Mouse (Mus musculus) testis, adult 2 months (tissue): ENCODE measurements around the gene Mymk.

Experiments
- CTCF ChIP-seq: fragments of 200-500 bp; IDR thresholded peaks from 2 replicates; pipeline ENCODE4 v1.5.1; 2012; ENCODE audit warnings: low read depth, mild to moderate bottlenecking, inconsistent platforms, low read length, moderate library complexity; ENCODE audit not compliant: control insufficient read depth, insufficient read depth, insufficient replicate concordance
- POLR2A ChIP-seq: fragments of 200-500 bp; IDR thresholded peaks from 2 replicates; pipeline ENCODE4 v1.6.1; 2012; ENCODE audit warnings: low read depth, mild to moderate bottlenecking, inconsistent platforms, low read length, moderate library complexity; ENCODE audit not compliant: control insufficient read depth

DNA sequence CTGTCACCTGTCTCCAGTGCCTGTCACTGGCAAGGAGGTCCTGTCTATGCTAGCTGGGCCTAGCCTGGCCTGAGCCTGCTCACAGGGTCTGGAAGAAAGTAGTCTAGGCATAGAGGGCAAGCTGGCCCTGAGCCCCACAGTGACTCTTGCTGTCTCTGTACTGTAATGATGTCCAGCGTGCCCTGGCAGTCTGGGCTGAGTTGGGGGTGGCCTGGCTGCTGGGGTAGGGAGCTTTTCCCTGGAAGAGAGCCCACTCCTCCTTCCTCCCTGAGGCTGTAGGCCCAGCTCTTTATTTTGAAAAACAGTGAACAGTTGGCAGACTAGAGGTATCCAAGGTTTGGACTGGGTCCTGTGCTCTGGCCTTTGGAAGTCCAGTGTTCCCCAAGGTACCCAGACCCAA lies 50.9 kb downstream of the Mymk start:
- TF ChIP-seq CTCF (no peak), POLR2A (no peak)
